Comparison of ENCODE assay signal across 15 mouse cellular contexts in genomic region chrX:134163484-134163883, GRCm38 (mm10). TPM values are rescaled to one million over a fixed set of nuclear protein-coding genes. Genes with fewer than 3 reads are reported as not detected.
DNase-seq lines count a peak whose midpoint lies in the region; ATAC-seq and TF ChIP-seq lines count a peak whose summit lies in the region.
"Had no signal": no experiment of that assay in that cellular context is flagged by ENCODE, and none has a peak within 500 bp of the region (broad histone marks: within the 10 kb centered on the region; RNA-seq: fewer than 3 reads in every experiment).

No protein-coding gene starts in this region.

- H3K9me3 ChIP-seq in embryonic facial prominence, embryonic 13.5 days, result no peaks in the 10 kb centered on the region
- H3K9me3 ChIP-seq in embryonic facial prominence, embryonic 10.5 days, result no peaks in the 10 kb centered on the region
- H3K9me3 ChIP-seq in lung, embryonic 14.5 days (ENCODE audit: low read depth, low read length), result no peaks in the 10 kb centered on the region
- no peaks in the 10 kb centered on the region for H3K9me3 ChIP-seq in lung, postnatal 0 days (ENCODE audit: low read length)
- no peaks in the 10 kb centered on the region for H3K9me3 ChIP-seq in midbrain, embryonic 14.5 days (ENCODE audit: control insufficient read depth, low read length)
- H3K9me3 ChIP-seq: hindbrain, embryonic 13.5 days; liver, embryonic 15.5 days had no signal

- H3K27me3 ChIP-seq in embryonic facial prominence, embryonic 13.5 days, result peaks cover 27% of the 10 kb centered on the region
- peaks cover 46% of the 10 kb centered on the region for H3K27me3 ChIP-seq in embryonic facial prominence, embryonic 10.5 days (replicated peaks; ENCODE audit: low read depth, poor library complexity, severe bottlenecking)
- H3K27me3 ChIP-seq in lung, embryonic 14.5 days (ENCODE audit: insufficient read depth, low read length), result no peaks in the 10 kb centered on the region
- H3K27me3 ChIP-seq in lung, postnatal 0 days (replicated peaks; ENCODE audit: insufficient read depth, low read length), result no peaks in the 10 kb centered on the region
- no peaks in the 10 kb centered on the region for H3K27me3 ChIP-seq in midbrain, embryonic 14.5 days (ENCODE audit: control insufficient read depth, insufficient read depth, low read length)

- peaks cover 4% of the 10 kb centered on the region; the same call in 1 of the 2 replicates for H3K4me1 ChIP-seq in embryonic facial prominence, embryonic 13.5 days
- H3K4me1 ChIP-seq in embryonic facial prominence, embryonic 10.5 days, result peaks cover 4% of the 10 kb centered on the region; the same call in 1 of the 2 replicates
- H3K4me1 ChIP-seq in lung, embryonic 14.5 days (ENCODE audit: insufficient read depth), result no peaks in the 10 kb centered on the region
- no peaks in the 10 kb centered on the region for H3K4me1 ChIP-seq in lung, postnatal 0 days (ENCODE audit: insufficient read depth, low read depth, low read length)
- no peaks in the 10 kb centered on the region for H3K4me1 ChIP-seq in midbrain, embryonic 14.5 days (ENCODE audit: control insufficient read depth, insufficient read depth, low read length)
- H3K4me1 ChIP-seq: liver, embryonic 15.5 days had no signal

- intact Hi-C loops in gastrocnemius, postnatal 36 days (cut with DNase I), result no loop called here

- no peaks in the 10 kb centered on the region for H3K36me3 ChIP-seq in embryonic facial prominence, embryonic 13.5 days
- no peaks in the 10 kb centered on the region for H3K36me3 ChIP-seq in embryonic facial prominence, embryonic 10.5 days (replicated peaks)
- no peaks in the 10 kb centered on the region for H3K36me3 ChIP-seq in lung, embryonic 14.5 days (ENCODE audit: insufficient read depth)
- no peaks in the 10 kb centered on the region for H3K36me3 ChIP-seq in lung, postnatal 0 days (ENCODE audit: insufficient read depth, low read length)
- no peaks in the 10 kb centered on the region for H3K36me3 ChIP-seq in midbrain, embryonic 14.5 days (ENCODE audit: control insufficient read depth, insufficient read depth, low read length)
- H3K36me3 ChIP-seq: hindbrain, embryonic 13.5 days; liver, embryonic 15.5 days had no signal

- H3K4me3 ChIP-seq in embryonic facial prominence, embryonic 13.5 days, result no peak overlapping the region
- no peak overlapping the region for H3K4me3 ChIP-seq in embryonic facial prominence, embryonic 10.5 days
- H3K4me3 ChIP-seq in lung, embryonic 14.5 days (ENCODE audit: low read depth, low read length), result no peak overlapping the region
- H3K4me3 ChIP-seq in lung, postnatal 0 days (ENCODE audit: low read depth, low read length), result no peak overlapping the region
- no peak overlapping the region for H3K4me3 ChIP-seq in midbrain, embryonic 14.5 days (replicated peaks; ENCODE audit: low read depth, low read length)
- H3K4me3 ChIP-seq: liver, embryonic 15.5 days had no signal

- 0 out of 2 replicates have a peak overlapping the region, but pooled peaks have one; percentile 63 for H3K4me2 ChIP-seq in embryonic facial prominence, embryonic 13.5 days
- H3K4me2 ChIP-seq in lung, embryonic 14.5 days, result no peak overlapping the region
- H3K4me2 ChIP-seq in lung, postnatal 0 days (replicated peaks; ENCODE audit: low read depth, low read length), result no peak overlapping the region; the same call in 1 of the 2 replicates
- peak overlapping the region; percentile 46; the same call in 1 of the 2 replicates for H3K4me2 ChIP-seq in midbrain, embryonic 14.5 days (ENCODE audit: low read length)

- DNase-seq in embryonic facial prominence, embryonic 10.5 days (ENCODE audit: low spot score), result no peak
- DNase-seq in lung, embryonic 14.5 days, result peak; percentile 5
- DNase-seq in lung, postnatal 0 days (ENCODE audit: low spot score), result no peak
- peak; percentile 71 for DNase-seq in MEL-GATA-1-ER (ENCODE audit: extremely low read depth, low read depth)
- no peak for DNase-seq in midbrain, embryonic 14.5 days
- DNase-seq in gastrocnemius, postnatal 36 days, result no peak
- no peak for DNase-seq in cerebellum, adult 11 months
- DNase-seq: gastrocnemius, postnatal 25 days had no signal

- H3K9ac ChIP-seq in embryonic facial prominence, embryonic 13.5 days, result no peak overlapping the region
- no peak overlapping the region for H3K9ac ChIP-seq in lung, embryonic 14.5 days
- H3K9ac ChIP-seq in lung, postnatal 0 days (replicated peaks; ENCODE audit: low read depth), result no peak overlapping the region
- H3K9ac ChIP-seq in midbrain, embryonic 14.5 days (replicated peaks; ENCODE audit: low read length), result no peak overlapping the region
- H3K9ac ChIP-seq: liver, embryonic 15.5 days had no signal

- ATAC-seq in embryonic facial prominence, embryonic 13.5 days (ENCODE audit: insufficient number of reproducible peaks, insufficient read depth, low FRiP score, low TSS enrichment, low read depth), result no peak
- ATAC-seq in lung, embryonic 14.5 days (ENCODE audit: insufficient read depth), result no peak
- no peak for ATAC-seq in lung, postnatal 0 days
- no peak for ATAC-seq in midbrain, embryonic 14.5 days (ENCODE audit: low FRiP score, low TSS enrichment)

- 51% methylated on average over 4 of the region's 4 CpGs for WGBS in embryonic facial prominence, embryonic 13.5 days
- WGBS in embryonic facial prominence, embryonic 10.5 days, result 64% methylated on average over 4 of the region's 4 CpGs
- 50% methylated on average over 4 of the region's 4 CpGs for WGBS in lung, embryonic 14.5 days
- 41% methylated on average over 4 of the region's 4 CpGs for WGBS in lung, postnatal 0 days
- WGBS in midbrain, embryonic 14.5 days, result 51% methylated on average over 4 of the region's 4 CpGs

- TF ChIP-seq CTCF in lung, embryonic 14.5 days (IDR thresholded peaks at IDR 0.05; ENCODE audit: low read depth), result no peak
- no peak for TF ChIP-seq CTCF in lung, postnatal 0 days (IDR thresholded peaks at IDR 0.05)

- H3K27ac ChIP-seq in embryonic facial prominence, embryonic 13.5 days, result no peak overlapping the region
- no peak overlapping the region for H3K27ac ChIP-seq in embryonic facial prominence, embryonic 10.5 days (replicated peaks)
- no peak overlapping the region for H3K27ac ChIP-seq in lung, embryonic 14.5 days (ENCODE audit: low read depth)
- no peak overlapping the region for H3K27ac ChIP-seq in lung, postnatal 0 days (ENCODE audit: low read length)
- no peak overlapping the region for H3K27ac ChIP-seq in midbrain, embryonic 14.5 days (replicated peaks; ENCODE audit: low read depth, low read length)
- H3K27ac ChIP-seq: hindbrain, embryonic 13.5 days; left cerebral cortex, adult 2 months; liver, embryonic 15.5 days had no signal

- TF ChIP-seq EP300 in lung, postnatal 0 days (IDR thresholded peaks at IDR 0.05), result no peak

RNA-seq across cellular contexts. Expression of gene Xkrx, which starts 1.6 kb away (rescaled TPM):
- 0.37 and 0.51 TPM in 2 replicates for polyA plus RNA-seq in embryonic facial prominence, embryonic 13.5 days (2015; fragmentation: Nextera tagmentation; extraction: Ambion mirVana)
- polyA plus RNA-seq in embryonic facial prominence, embryonic 10.5 days (2016; fragmentation: Nextera tagmentation; extraction: Ambion mirVana), result not detected in 2 replicates
- polyA plus RNA-seq in lung, embryonic 14.5 days (2014; fragmentation: Nextera tagmentation; extraction: Ambion mirVana), result 0.32 TPM in 2 replicates
- polyA plus RNA-seq in lung, postnatal 0 days (2015; fragmentation: Nextera tagmentation; extraction: Ambion mirVana), result 0.48 and 0.54 TPM in 2 replicates
- polyA plus RNA-seq in midbrain, embryonic 14.5 days (2014; fragmentation: Nextera tagmentation; extraction: Ambion mirVana), result 0.39 and 0.63 TPM in 2 replicates
- under 1 TPM; 0.47 to 0.74 TPM for total RNA-seq in gastrocnemius, postnatal 36 days (2021)
- polyA plus RNA-seq: liver, embryonic 15.5 days had no signal

RNA-seq across cellular contexts. Expression of gene Arl13a, which starts 23.8 kb away (rescaled TPM):
- polyA plus RNA-seq in embryonic facial prominence, embryonic 13.5 days (2015; fragmentation: Nextera tagmentation; extraction: Ambion mirVana), result not detected in 2 replicates
- polyA plus RNA-seq in embryonic facial prominence, embryonic 10.5 days (2016; fragmentation: Nextera tagmentation; extraction: Ambion mirVana), result not detected in 2 replicates
- polyA plus RNA-seq in lung, embryonic 14.5 days (2014; fragmentation: Nextera tagmentation; extraction: Ambion mirVana), result not detected in 2 replicates
- not detected in 2 replicates for polyA plus RNA-seq in lung, postnatal 0 days (2015; fragmentation: Nextera tagmentation; extraction: Ambion mirVana)
- polyA plus RNA-seq in midbrain, embryonic 14.5 days (2014; fragmentation: Nextera tagmentation; extraction: Ambion mirVana), result not detected in 2 replicates
- total RNA-seq in gastrocnemius, postnatal 36 days (2021), result not detected
- total RNA-seq: gastrocnemius, postnatal 25 days; left cerebral cortex, adult 2 months had no signal
- polyA plus RNA-seq: C2C12; hindbrain, embryonic 13.5 days; kidney, embryonic 14.5 days; liver, embryonic 15.5 days; neural tube, embryonic 14.5 days had no signal

RNA-seq across cellular contexts. Expression of gene Nox1, which starts 58.3 kb away (rescaled TPM):
- polyA plus RNA-seq in embryonic facial prominence, embryonic 13.5 days (2015; fragmentation: Nextera tagmentation; extraction: Ambion mirVana), result 0.11 TPM in 1 of 2 replicates, not detected in the other
- polyA plus RNA-seq in embryonic facial prominence, embryonic 10.5 days (2016; fragmentation: Nextera tagmentation; extraction: Ambion mirVana), result 0.06 TPM in 1 of 2 replicates, not detected in the other
- polyA plus RNA-seq in lung, embryonic 14.5 days (2014; fragmentation: Nextera tagmentation; extraction: Ambion mirVana), result 2.8 and 3.1 TPM in 2 replicates
- polyA plus RNA-seq in lung, postnatal 0 days (2015; fragmentation: Nextera tagmentation; extraction: Ambion mirVana), result 0.95 and 1.0 TPM in 2 replicates
- polyA plus RNA-seq in midbrain, embryonic 14.5 days (2014; fragmentation: Nextera tagmentation; extraction: Ambion mirVana), result 0.17 TPM in 1 of 2 replicates, not detected in the other
- total RNA-seq in gastrocnemius, postnatal 36 days (2021), result under 1 TPM in 1 of 2 experiments, not detected in 1; 0.84 TPM
- total RNA-seq: left cerebral cortex, adult 2 months had no signal
- polyA plus RNA-seq: liver, embryonic 15.5 days had no signal

Comparison
In these comparisons a context has a peak if more than half of its experiments do, and no peak if none do; other contexts are left out.
1. DNase-seq: peak in lung, embryonic 14.5 days (single experiment) and MEL-GATA-1-ER (single experiment); none in embryonic facial prominence, embryonic 10.5 days (single experiment), lung, postnatal 0 days (single experiment), midbrain, embryonic 14.5 days (single experiment), gastrocnemius, postnatal 36 days (0 of 2) and cerebellum, adult 11 months (single experiment).
2. H3K4me2 ChIP-seq: peak in embryonic facial prominence, embryonic 13.5 days (single experiment) and midbrain, embryonic 14.5 days (single experiment); none in lung, embryonic 14.5 days (single experiment) and lung, postnatal 0 days (single experiment).